Mouse (Mus musculus): ENCODE measurements at regions not wholly inside any gene's neighbourhood (a gene's known extent, or its start where the extent isn't known, plus 50 kb on each side); places are given as distances from the start of the nearest gene placed in this dataset.

DNA sequence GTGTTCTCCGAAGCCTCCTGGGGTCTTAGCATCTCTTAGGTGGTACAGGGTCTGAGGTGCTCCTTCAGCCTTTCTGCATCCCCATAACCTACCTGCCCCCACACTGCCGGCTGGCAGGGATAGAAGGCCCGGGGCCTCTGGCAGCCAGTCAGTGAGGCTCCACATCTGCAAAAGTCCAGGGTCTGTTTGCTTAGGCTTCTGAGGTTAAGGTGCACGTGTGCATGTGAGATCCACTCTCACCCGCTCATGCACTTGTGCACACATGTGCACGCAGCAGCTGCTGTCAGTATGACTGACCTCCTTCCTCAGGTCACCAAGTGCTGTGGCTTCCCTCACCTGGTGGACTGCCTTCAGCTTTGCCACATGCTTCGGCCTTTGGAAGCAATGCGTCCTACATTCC lies 75.3 kb upstream of the Bod1 start:
- no peak for DNase-seq (ENCODE audit: low read depth in 1 of 2, low spot score in 2 of 2)

DNA sequence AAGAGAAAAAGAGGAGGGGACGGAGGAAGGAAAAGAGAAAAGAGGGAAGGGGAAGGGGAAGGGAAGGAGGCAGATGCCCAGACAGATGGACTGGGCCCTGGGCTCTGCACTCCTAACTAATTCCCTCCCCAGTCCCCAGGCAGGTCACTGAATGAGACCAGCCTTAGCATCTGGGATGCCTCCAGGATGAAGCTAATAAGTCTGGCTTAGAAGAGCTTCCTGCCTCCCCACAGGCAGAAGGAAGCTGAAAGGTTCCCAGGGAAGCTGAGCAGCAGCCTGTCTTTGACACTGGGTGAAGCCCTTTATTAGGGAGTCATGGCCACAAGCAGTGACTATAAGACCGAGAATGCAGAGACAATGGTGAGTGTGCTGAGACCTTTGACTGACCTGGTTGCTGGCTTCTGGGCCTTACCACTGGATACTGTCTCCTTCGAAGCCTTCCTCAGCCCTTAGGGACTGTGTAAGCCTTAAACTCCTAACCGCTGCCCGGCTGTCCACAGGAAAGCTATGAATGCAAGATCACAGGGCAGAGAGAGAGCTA lies 76.7 kb upstream of the Bod1 start:
- no peak for DNase-seq (ENCODE audit: low read depth in 1 of 2, low spot score in 2 of 2)

GRCm38 (mm10) chr11:31751274-31751673 lies 79.6 kb upstream of the Bod1 start:
- no peak for DNase-seq (ENCODE audit: low read depth in 1 of 2, low spot score in 2 of 2)

- no peak for DNase-seq (ENCODE audit: low read depth in 1 of 2, low spot score in 2 of 2)
Measured at GRCm38 (mm10) chr11:31753211-31753610, 81.5 kb upstream of the Bod1 start.

- DNase-seq (ENCODE audit: low read depth in 1 of 2, low spot score in 2 of 2): no peak
Measured at GRCm38 (mm10) chr11:31753711-31754161, 82.1 kb upstream of the Bod1 start.

DNA sequence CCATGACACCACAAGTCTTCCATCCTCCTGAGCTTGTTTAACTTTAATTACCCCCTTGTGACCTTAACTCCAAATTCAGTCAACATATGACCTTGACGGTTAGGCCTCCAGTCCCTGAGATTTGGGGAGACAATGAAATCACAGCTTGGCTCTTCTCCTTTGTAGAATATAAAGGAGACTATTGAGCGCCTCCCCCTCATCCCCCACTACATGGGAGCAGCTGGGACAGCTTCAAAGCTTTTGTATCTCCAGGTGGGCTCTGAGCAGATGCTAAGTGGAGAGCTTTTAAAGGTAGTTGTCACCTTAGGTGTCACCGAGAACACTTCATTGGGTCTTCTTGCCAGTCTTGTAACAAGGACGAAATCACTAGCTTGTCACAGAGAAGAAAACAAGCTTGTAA lies 82.7 kb upstream of the Bod1 start:
- no peak for DNase-seq (ENCODE audit: low read depth in 1 of 2, low spot score in 2 of 2)

GRCm38 (mm10) chr11:31755858-31756257 lies 84.2 kb upstream of the Bod1 start:
- no peak for DNase-seq (ENCODE audit: low read depth in 1 of 2, low spot score in 2 of 2)

DNA sequence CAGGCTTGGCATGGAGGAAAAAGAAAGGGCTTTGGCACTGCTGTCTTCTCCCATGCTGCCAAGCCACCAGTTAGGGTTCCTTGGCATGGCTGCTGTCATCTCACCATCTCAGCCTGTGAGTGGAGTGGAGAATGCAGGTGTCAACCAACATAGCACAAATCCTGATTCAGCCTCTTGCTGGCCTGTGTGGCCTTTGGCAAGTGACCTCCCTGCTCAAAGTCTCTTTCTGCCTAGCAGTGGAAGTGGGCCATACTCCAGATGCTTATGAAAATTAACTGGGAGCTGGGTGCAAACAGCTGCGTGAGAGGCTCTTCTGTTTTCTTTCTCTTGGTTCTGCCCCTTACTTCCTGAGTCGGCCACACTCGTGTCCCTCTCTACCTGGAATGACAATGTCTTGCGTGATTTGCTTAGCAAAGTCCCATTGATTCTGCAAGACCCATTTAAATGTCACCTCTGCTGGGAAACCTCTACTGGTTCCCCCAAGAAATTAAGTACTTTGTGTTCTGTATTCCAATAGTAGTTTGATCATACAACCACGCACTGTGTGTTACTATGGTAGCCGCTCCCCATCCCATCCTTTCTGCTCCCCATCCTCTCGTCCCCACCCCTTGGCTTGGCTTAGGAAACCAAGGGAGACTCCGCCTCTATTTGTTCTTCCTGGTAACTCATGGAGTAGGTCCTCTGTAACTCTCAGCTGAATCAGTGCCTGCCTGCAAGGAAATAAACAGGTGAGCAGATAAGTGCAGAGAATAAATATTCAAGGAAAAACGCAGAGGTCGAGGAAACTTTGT lies 84.9 kb upstream of the Bod1 start:
- DNase-seq (ENCODE audit: low read depth in 1 of 2, low spot score in 2 of 2): no peak

GRCm38 (mm10) chr11:31759868-31760765 lies 88.4 kb upstream of the Bod1 start:
- DNase-seq (ENCODE audit: low read depth in 1 of 2, low spot score in 2 of 2): no peak

GRCm38 (mm10) chr11:31763856-31764255 lies 92.2 kb upstream of the Bod1 start:
- DNase-seq (ENCODE audit: low read depth in 1 of 2, low spot score in 2 of 2): no peak

GRCm38 (mm10) chr11:31766296-31766695 lies 94.6 kb upstream of the Bod1 start:
- no peak for DNase-seq (ENCODE audit: low read depth in 1 of 2, low spot score in 2 of 2)

DNA sequence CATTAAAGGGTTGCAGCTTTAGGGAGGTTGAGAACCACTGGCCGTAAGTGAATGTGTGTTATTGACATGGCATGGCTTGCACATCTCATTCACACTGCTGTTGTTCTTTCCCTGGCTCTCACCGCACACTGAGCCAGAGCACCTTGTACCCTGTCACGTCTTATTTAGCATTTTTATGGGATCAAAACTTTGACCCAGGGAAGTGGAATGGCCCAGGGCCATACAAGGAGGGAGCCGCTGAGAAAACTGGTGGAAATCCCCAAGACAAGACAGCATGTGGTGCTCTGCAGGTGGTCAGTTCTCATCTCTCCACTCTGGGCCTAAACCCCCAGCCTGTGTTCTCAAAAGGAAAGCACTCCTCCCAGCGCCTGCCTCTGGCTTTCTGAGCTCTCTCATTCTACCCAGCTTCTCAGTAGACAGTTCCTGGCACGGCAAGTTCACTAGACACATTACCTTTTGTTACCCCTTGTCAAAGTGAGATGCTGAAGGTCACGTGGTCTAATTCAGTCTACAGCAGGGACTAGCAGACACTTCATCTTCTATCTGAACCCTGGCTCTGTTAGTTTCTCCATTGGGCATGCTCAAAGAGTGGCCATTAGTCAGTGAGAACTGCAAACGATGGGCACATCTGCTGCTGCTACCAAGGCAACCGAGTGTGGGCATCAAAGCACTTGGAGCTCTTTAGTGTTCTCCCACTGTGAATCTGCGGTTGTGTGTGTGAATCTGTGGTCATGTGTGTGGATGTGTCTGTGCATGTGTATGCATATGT lies 96.2 kb upstream of the Bod1 start:
- no peak for DNase-seq (ENCODE audit: low read depth in 1 of 2, low spot score in 2 of 2)

DNA sequence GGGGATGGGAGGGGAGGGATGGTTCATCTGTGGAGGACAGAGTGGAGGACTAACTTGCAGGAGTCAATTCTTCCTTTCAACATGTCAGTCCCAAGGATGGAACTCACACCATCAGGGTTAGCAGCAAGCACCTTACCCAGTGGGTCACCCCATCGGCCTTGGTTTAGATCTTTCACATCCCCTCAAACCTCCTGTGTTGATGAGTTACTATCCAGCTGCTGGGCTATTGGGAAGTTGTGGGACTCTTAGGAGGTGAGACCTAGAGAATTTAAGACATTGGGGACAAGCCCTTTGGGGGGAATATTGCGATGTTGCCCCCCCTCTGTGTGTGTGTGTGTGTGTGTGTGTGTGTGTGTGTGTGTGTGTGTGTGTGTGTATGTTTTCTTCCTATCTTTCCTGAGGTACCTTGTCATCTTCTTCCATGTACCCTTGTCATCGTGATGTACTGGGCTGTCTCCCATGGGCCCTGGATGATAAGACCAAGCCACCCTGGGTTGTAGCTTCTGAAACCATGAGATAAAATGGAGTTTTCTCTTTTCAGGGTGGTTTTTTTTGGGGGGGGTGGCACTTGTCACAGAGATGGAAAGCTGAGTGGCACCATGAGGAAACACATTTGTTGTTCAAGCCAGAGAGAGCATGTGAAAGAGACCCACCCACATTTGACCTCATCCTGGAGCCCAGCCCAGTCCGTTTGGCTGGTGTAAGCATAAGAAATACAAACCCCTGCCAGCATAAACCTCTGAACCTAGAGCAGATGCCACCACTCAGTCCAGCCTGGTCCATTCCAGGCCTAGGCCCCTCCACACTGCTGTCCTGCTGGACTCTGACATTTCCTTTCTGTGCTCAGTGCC lies 98.3 kb upstream of the Bod1 start:
- no peak for DNase-seq (ENCODE audit: low read depth in 1 of 2, low spot score in 2 of 2)

DNA sequence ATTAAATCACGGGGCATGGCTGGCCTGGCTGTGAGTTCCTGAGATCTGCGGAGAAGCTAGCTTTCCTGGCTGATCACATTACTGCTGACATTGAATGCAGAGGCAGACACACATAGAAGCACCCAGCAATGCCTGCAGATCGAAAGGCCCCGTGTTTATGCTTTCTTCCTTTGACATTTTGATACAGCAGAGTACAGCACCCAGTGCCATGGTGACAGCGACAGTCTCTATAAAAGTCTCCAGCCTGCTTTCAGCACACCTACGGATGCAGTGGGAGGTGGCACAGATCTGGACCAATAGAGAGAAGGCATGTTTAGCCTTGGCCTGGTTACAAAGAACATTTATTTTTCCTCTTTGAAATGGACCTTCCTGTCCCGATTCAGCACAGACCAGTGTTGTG lies 99.2 kb upstream of the Bod1 start:
- no peak for DNase-seq (ENCODE audit: low read depth in 1 of 2, low spot score in 2 of 2)

DNA sequence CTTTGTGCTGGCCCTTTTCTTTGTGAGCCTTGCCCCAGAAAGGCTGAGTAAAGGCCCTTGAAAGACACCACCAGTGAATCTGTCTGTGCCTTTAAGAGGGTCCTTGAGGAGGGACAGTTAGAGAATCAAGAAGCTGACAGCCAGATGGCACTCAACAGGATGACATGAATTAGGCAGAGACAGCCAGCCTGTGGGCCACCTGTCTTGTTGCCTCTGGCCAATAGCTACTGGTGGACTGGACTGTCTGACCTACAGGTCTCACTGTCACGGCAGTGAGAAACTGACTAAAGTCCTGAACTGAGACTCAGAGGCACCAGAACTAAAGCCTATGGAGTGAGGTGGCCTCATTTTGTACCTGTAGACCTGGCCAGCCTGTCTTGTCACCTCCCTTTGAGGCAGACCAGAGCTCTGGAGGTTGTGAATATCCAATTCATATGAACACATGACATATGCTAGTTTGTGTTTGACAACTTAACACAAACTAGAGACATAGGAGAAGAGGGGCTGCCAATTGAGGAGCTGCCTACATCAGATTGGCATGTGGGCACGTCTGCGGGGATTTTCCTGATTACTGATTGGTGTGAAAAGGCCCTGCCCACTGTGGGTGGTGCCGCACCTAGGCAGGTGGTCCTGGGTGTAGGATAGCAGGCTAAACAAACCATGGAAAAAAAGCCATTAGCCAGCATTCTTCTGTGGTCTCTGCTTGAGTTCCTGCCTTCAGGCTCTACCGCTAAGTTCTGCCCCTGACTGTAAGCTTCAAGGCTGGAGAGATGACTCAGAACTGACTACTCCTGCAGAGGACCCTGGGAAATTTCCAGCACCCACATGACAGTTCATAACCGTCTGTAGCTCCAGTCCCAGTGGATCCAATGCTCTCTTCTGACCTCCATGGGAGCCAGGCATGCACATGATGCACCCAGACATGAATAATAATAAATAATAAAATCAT lies 100.1 kb upstream of the Bod1 start:
- DNase-seq (ENCODE audit: low read depth in 1 of 2, low spot score in 2 of 2): no peak

GRCm38 (mm10) chr11:31777531-31777930 lies 94.5 kb upstream of the Cpeb4 start:
- no peak for DNase-seq (ENCODE audit: low read depth in 1 of 2, low spot score in 2 of 2)

DNA sequence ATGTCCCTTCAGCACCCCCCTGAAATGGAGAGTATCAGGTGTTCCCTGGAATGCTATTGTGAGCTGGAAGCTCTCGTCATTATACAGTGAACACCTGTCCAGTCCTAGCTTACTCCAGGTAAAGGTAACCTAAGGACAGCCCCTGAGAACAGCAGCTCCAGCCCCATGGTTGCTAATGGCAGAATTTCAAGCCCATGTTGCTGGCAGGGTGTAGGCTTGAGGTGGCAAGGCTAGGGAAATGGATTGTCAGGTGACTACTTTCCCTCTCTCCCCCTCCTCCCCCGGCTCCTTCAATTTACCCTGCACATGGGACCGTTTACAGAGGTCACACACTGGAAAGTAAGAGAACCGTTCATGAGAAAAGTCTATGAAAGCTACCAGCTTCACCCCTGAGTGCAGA lies 93.2 kb upstream of the Cpeb4 start:
- DNase-seq (ENCODE audit: low read depth in 1 of 2, low spot score in 2 of 2): no peak

GRCm38 (mm10) chr11:31779267-31779666 lies 92.7 kb upstream of the Cpeb4 start:
- no peak for DNase-seq (ENCODE audit: low read depth in 1 of 2, low spot score in 2 of 2)

DNA sequence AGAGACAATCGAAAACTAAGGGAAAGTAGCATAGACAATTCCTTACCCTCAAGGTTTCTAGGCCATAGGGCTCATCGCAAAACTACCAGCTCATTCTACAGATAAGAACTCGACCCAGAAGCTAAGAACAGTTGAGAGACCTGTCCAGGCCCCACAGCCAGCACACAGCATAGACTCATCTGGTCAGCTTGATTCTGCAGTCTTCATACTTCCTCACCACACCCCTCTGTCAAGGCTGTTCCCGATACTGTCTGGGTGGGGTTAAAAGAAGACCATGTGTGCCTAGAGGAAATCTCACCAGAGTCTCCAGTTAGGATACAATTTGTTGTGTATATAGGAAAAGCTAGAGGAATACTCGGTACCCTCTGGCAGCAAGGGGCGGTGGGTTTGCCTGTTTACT lies 91.0 kb upstream of the Cpeb4 start:
- DNase-seq (ENCODE audit: low read depth in 1 of 2, low spot score in 2 of 2): no peak
